Mouse (Mus musculus) kidney, adult 9 months (tissue): Measurements from ENCODE around the gene Cyp1a2.

Experiments used
- DNase-seq: peaks from one replicate; pipeline ENCODE4 v3.0.0; 2022

Gene Cyp1a2

GRCm38 (mm10) chr9:57671037-57671436 is 12.5 kb downstream of the Cyp1a2 start:
- no peak for DNase-seq

GRCm38 (mm10) chr9:57669566-57669965 is 13.9 kb downstream of the Cyp1a2 start:
- DNase-seq = peak; percentile 91

GRCm38 (mm10) chr9:57668277-57668676 is 15.2 kb downstream of the Cyp1a2 start:
- DNase-seq = peak; percentile 50

- DNase-seq = no peak
These were observed 15.7 kb downstream of the Cyp1a2 start for GRCm38 (mm10) chr9:57667817-57668216.

GRCm38 (mm10) chr9:57667136-57667535 is 16.4 kb downstream of the Cyp1a2 start:
- DNase-seq = no peak

GRCm38 (mm10) chr9:57666536-57666935 is 17.0 kb downstream of the Cyp1a2 start:
- no peak for DNase-seq

GRCm38 (mm10) chr9:57664616-57665015 is 18.9 kb downstream of the Cyp1a2 start:
- DNase-seq = no peak

GRCm38 (mm10) chr9:57661552-57661951 is 22.0 kb downstream of the Cyp1a2 start:
- DNase-seq = no peak

GRCm38 (mm10) chr9:57660501-57660900 is 23.0 kb downstream of the Cyp1a2 start:
- no peak for DNase-seq

- DNase-seq = peak; percentile 89
These were observed 23.7 kb downstream of the Cyp1a2 start for GRCm38 (mm10) chr9:57659774-57660173.

- no peak for DNase-seq
These were observed 24.5 kb downstream of the Cyp1a2 start for GRCm38 (mm10) chr9:57658970-57659369.

GRCm38 (mm10) chr9:57657843-57658242 is 25.7 kb downstream of the Cyp1a2 start:
- DNase-seq = no peak

GRCm38 (mm10) chr9:57656631-57657350 is 26.7 kb downstream of the Cyp1a2 start:
- DNase-seq = no peak

- peak; percentile 97 for DNase-seq
These were observed 27.8 kb downstream of the Cyp1a2 start for GRCm38 (mm10) chr9:57655749-57656148.

GRCm38 (mm10) chr9:57654966-57655365 is 28.5 kb downstream of the Cyp1a2 start:
- DNase-seq = no peak

- no peak for DNase-seq
These were observed 30.2 kb downstream of the Cyp1a2 start, which contains the start of gene Csk for GRCm38 (mm10) chr9:57653283-57653682. Csk (minus strand) TSS chr9:57653631.

GRCm38 (mm10) chr9:57652855-57653254 is 30.6 kb downstream of the Cyp1a2 start:
- no peak for DNase-seq

- DNase-seq = no peak
These were observed 31.2 kb downstream of the Cyp1a2 start for GRCm38 (mm10) chr9:57652351-57652750.

GRCm38 (mm10) chr9:57650786-57651311 is 32.7 kb downstream of the Cyp1a2 start:
- DNase-seq = no peak

GRCm38 (mm10) chr9:57650130-57650785 is 33.2 kb downstream of the Cyp1a2 start:
- no peak for DNase-seq

- DNase-seq = no peak
These were observed 36.0 kb downstream of the Cyp1a2 start for GRCm38 (mm10) chr9:57647286-57648108.

- DNase-seq = no peak
These were observed 36.9 kb downstream of the Cyp1a2 start for GRCm38 (mm10) chr9:57646551-57647103.
